Mouse (Mus musculus) spleen, adult 2 months (tissue): ENCODE results near the gene Zbtb26. TPM values are rescaled to one million over a fixed set of nuclear protein-coding genes. Genes with fewer than 3 reads are reported as not detected.

Experiments used
- DNase-seq, 2 experiments: peaks; one replicate each; pipeline versions ENCODE4 v3.0.0 to v3.0.0-alpha.2; 2012 to 2021; ENCODE audit warnings: low spot score in 2 of 2, low read depth in 1 of 2
- H3K27ac ChIP-seq: fragments of 200-500 bp; 2 replicates; pipeline ENCODE4 v1.5.1; 2012; ENCODE audit warnings: low read length, inconsistent platforms; ENCODE audit not compliant: insufficient read depth
- H3K27me3 ChIP-seq: fragments of 200-500 bp; 2 replicates; pipeline ENCODE4 v1.6.1; 2012; ENCODE audit warnings: mild to moderate bottlenecking, moderate library complexity, low read length, inconsistent platforms; ENCODE audit not compliant: control insufficient read depth, insufficient read depth
- H3K36me3 ChIP-seq: fragments of 200-500 bp; 2 replicates; pipeline ENCODE4 v1.6.1; 2012; ENCODE audit warnings: mild to moderate bottlenecking, low read length, inconsistent platforms; ENCODE audit not compliant: control insufficient read depth, insufficient read depth
- H3K4me1 ChIP-seq: fragments of 200-500 bp; 2 replicates; pipeline ENCODE4 v1.6.1; 2011; ENCODE audit warnings: inconsistent platforms; ENCODE audit not compliant: control insufficient read depth, insufficient read depth, insufficient read length
- H3K4me3 ChIP-seq: fragments of 200-500 bp; 2 replicates; pipeline ENCODE4 v1.5.1; 2011; ENCODE audit warnings: mild to moderate bottlenecking, inconsistent platforms; ENCODE audit not compliant: insufficient read depth, insufficient read length; ENCODE audit errors: extremely low read depth
- CTCF ChIP-seq: fragments of 200-500 bp; IDR thresholded peaks from 2 replicates; pipeline ENCODE4 v1.5.1; 2011; ENCODE audit warnings: mild to moderate bottlenecking, inconsistent platforms; ENCODE audit not compliant: insufficient read depth, insufficient read length, insufficient replicate concordance; ENCODE audit errors: extremely low read depth
- POLR2A ChIP-seq: fragments of 200-500 bp; IDR thresholded peaks from 2 replicates; pipeline ENCODE4 v1.6.1; 2011; ENCODE audit warnings: low read depth, low read length, inconsistent platforms
- WGBS: fragments of 180-500 bp; shearing (Covaris S2); methylation state at CpG from one replicate; pipeline ENCODE4 v1.1.7; 2018; 5-methylcytosine and 5-hydroxymethylcytosine counted together
- polyA plus RNA-seq: library from polyadenylated mRNA; depleted of rRNA; stranded (reverse); fragments of >200 nt; gene quantifications from 2 replicates; pipeline ENCODE4 v1.2.3, GENCODE M21; 2012; rRNA removed

Zbtb26 gene
- polyA plus RNA-seq, result 1.3 and 1.9 TPM in 2 replicates

- DNase-seq, result peak; percentile 74 to 94
- Histone ChIP-seq H3K4me1 (no peaks in the 10 kb centered on the region; the same call in 1 of the 2 replicates), H3K27me3 (no peaks in the 10 kb centered on the region), H3K27ac (peak within 1 kb of the TSS; percentile 78), H3K4me3 (peak within 1 kb of the TSS; percentile 97), H3K36me3 (no peaks in the 10 kb centered on the region)
- WGBS, result under 1% methylated on average over 51 of the region's 51 CpGs
- TF ChIP-seq POLR2A (peak; percentile 57; the same call in 1 of the 2 replicates), CTCF (no peak)
Measured at GRCm38 (mm10) chr2:37442611-37443591, at the start of gene Zbtb26, which contains the start of the genes Zbtb6 and Rabgap1. Gene Zbtb26 (minus strand): TSS chr2:37443135. Gene Zbtb6 (minus strand): TSS chr2:37443171. Gene Rabgap1 (plus strand): TSS chr2:37443279.

DNA sequence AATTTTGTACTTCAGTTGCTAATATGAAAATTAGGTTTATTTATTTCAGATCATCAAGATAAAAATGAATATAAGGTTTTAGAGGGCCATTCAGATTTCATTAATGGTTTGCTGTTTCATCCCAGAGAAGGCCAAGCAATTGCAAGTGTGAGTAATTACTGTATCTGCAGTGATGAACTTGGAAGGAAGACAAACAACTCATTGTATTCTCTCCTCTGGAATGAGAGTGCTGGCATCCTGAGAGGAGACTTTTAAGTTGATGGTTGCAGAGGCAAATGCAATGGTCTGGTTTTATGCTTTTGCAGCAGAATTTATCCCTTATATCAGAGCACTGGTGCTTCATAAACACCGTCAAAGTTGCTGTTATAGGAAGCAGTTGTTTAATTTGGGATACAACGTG, 46.0 kb upstream of the Zbtb26 start:
- no peak overlapping the region for H3K4me3 ChIP-seq
- H3K27me3 ChIP-seq, result no peaks in the 10 kb centered on the region
- WGBS, result 97% methylated on average over 2 of the region's 2 CpGs
- no peak for DNase-seq
- no peak for TF ChIP-seq CTCF
- no peak for TF ChIP-seq POLR2A
- no peaks in the 10 kb centered on the region for H3K4me1 ChIP-seq
- no peak overlapping the region for H3K27ac ChIP-seq
- peaks cover 17% of the 10 kb centered on the region for H3K36me3 ChIP-seq

GRCm38 (mm10) chr2:37486408-37486807, 43.5 kb upstream of the Zbtb26 start:
- H3K4me3 ChIP-seq, result no peak overlapping the region
- no peaks in the 10 kb centered on the region for H3K4me1 ChIP-seq
- no peak for DNase-seq
- no peak for TF ChIP-seq CTCF
- TF ChIP-seq POLR2A, result no peak
- H3K27ac ChIP-seq, result no peak overlapping the region
- H3K36me3 ChIP-seq, result peaks cover 9% of the 10 kb centered on the region; the same call in 1 of the 2 replicates
- no peaks in the 10 kb centered on the region for H3K27me3 ChIP-seq

- whole genome bisulfite sequencing, result 85% methylated on average over 1 of the region's 1 CpGs
- Histone ChIP-seq H3K4me3 (no peak overlapping the region), H3K36me3 (peaks cover 11% of the 10 kb centered on the region), H3K4me1 (no peaks in the 10 kb centered on the region), H3K27ac (no peak overlapping the region), H3K27me3 (no peaks in the 10 kb centered on the region)
- no peak for TF ChIP-seq POLR2A
- no peak for TF ChIP-seq CTCF
- peak; percentile 5 to 30 for DNase-seq
Measured at GRCm38 (mm10) chr2:37485370-37485769, 42.4 kb upstream of the Zbtb26 start.

DNA sequence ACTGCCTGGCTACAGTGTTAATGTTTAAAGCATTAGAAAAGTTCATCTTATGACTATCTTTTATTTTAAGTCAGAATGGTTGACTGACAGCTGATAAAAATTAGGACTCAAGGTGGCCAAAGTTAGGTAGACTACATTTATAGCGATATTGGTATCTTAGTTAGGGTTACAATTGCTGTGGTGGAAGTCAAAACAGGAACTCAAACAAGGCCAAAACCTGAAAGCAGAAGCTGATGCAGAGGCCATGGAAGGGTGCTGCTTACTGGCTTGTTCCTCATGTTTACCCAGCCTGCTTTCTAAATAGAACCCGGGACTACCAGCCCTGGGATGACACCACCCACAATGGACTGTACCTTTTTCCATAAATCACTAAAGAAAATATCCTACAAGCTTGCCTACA, 41.2 kb upstream of the Zbtb26 start:
- Histone ChIP-seq H3K4me3 (no peak overlapping the region), H3K27me3 (no peaks in the 10 kb centered on the region), H3K4me1 (no peaks in the 10 kb centered on the region), H3K27ac (no peak overlapping the region), H3K36me3 (peaks cover 7% of the 10 kb centered on the region)
- no peak for DNase-seq
- WGBS, result 71% methylated on average over 2 of the region's 2 CpGs
- TF ChIP-seq POLR2A (no peak), CTCF (no peak)

- TF ChIP-seq CTCF (no peak), POLR2A (no peak)
- H3K4me1 ChIP-seq, result no peaks in the 10 kb centered on the region
- H3K27ac ChIP-seq, result no peak overlapping the region
- DNase-seq, result no peak
- peaks cover 11% of the 10 kb centered on the region for H3K36me3 ChIP-seq
- H3K4me3 ChIP-seq, result no peak overlapping the region
- 82% methylated on average over 2 of the region's 2 CpGs for WGBS
- H3K27me3 ChIP-seq, result no peaks in the 10 kb centered on the region
Measured at GRCm38 (mm10) chr2:37480039-37480438, 37.1 kb upstream of the Zbtb26 start.

DNA sequence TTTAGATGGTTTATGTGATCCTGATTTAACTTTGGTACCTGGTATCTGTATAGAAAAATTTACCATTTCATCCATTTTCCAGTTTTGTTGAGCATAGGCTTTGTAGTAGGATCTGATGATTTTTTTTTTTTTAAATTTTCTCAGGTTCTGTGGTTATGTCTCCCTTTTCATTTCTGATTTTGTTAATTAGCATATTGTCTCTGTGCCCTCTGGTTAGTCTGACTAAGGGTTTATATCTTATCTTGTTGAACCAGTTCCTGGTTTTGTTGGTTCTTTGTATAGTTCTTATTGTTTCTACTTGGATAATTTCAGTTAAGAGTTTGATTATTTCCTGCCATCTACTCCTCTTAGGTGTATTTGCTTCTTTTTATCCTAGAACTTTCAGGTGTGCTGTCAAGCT, 36.6 kb upstream of the Zbtb26 start:
- Histone ChIP-seq H3K4me3 (no peak overlapping the region), H3K27me3 (no peaks in the 10 kb centered on the region), H3K4me1 (no peaks in the 10 kb centered on the region), H3K27ac (no peak overlapping the region), H3K36me3 (peaks cover 11% of the 10 kb centered on the region)
- no peak for TF ChIP-seq POLR2A
- TF ChIP-seq CTCF, result no peak
- no peak for DNase-seq
